Mouse (Mus musculus) liver, embryonic 16.5 days (tissue): ENCODE measurements around the gene Olfr860. TPM values are rescaled to one million over a fixed set of nuclear protein-coding genes. Genes with fewer than 3 reads are reported as not detected.
"Not testable (repeated sequence)": the region's sequence is repeated elsewhere in the genome, so short reads cannot be mapped to it uniquely, and the experiment has no call there.

ENCODE experiments used
- ATAC-seq: fragments of 200-750 bp; cut with Nextera tagmentation; 2 replicates; pipeline ENCODE4 v1.8.0; 2017; ENCODE audit warnings: low read depth, mild to moderate bottlenecking, moderate number of reproducible peaks, moderate library complexity
- H3K27ac ChIP-seq: fragments of 300-500 bp; sonication (generic); 2 replicates; pipeline ENCODE4 v1.5.1; 2014; ENCODE audit warnings: mild to moderate bottlenecking, low read length
- H3K27me3 ChIP-seq: fragments of 300-500 bp; sonication (generic); 2 replicates; pipeline ENCODE4 v1.6.1; 2014; ENCODE audit warnings: low read depth, low read length, mixed read lengths; ENCODE audit not compliant: control insufficient read depth, insufficient read depth
- H3K36me3 ChIP-seq: fragments of 300-500 bp; sonication (generic); 2 replicates; pipeline ENCODE4 v1.6.1; 2014; ENCODE audit warnings: mild to moderate bottlenecking; ENCODE audit not compliant: control insufficient read depth, insufficient read depth
- H3K4me1 ChIP-seq: fragments of 300-500 bp; sonication (generic); 2 replicates; pipeline ENCODE4 v1.6.1; 2014; ENCODE audit warnings: low read depth, low read length, mixed read lengths; ENCODE audit not compliant: control insufficient read depth
- H3K4me2 ChIP-seq: fragments of 300-500 bp; sonication (generic); 2 replicates; pipeline ENCODE4 v1.6.1; 2014; ENCODE audit warnings: low read depth, low read length, mixed read lengths
- H3K4me3 ChIP-seq: fragments of 300-500 bp; sonication (generic); 2 replicates; pipeline ENCODE4 v1.5.1; 2014; ENCODE audit warnings: low read depth, mild to moderate bottlenecking, low read length
- H3K9ac ChIP-seq: fragments of 300-500 bp; sonication (generic); 2 replicates; pipeline ENCODE4 v1.6.1; 2014; ENCODE audit warnings: low read depth, low read length
- H3K9me3 ChIP-seq: fragments of 300-500 bp; sonication (generic); replicated peaks from 2 replicates; pipeline ENCODE4 v1.6.1; 2016; ENCODE audit warnings: low read length; ENCODE audit not compliant: control insufficient read depth
- WGBS: fragments of 180-500 bp; shearing (Covaris S2); extraction: QIAGEN DNeasy Blood & Tissue Kit; methylation state at CpG from one replicate; pipeline ENCODE4 v1.1.7; 2014; ENCODE audit not compliant: insufficient replicate concordance; 5-methylcytosine and 5-hydroxymethylcytosine counted together
- polyA plus RNA-seq: library from polyadenylated mRNA; unstranded; fragments of >200 nt; fragmentation: Nextera tagmentation; extraction: Ambion mirVana; gene quantifications from 2 replicates; pipeline ENCODE4 v1.2.1, GENCODE M21; 2015

Gene Olfr860
- polyA plus RNA-seq, result not detected in 2 replicates

GRCm38 (mm10) chr9:19849647-19850046 is at the start of gene Olfr860:
Gene Olfr860, minus strand, starts transcription at chr9:19849747.
- Histone ChIP-seq H3K9me3 (no peaks in the 10 kb centered on the region), H3K27me3 (no peaks in the 10 kb centered on the region), H3K4me3 (no peak within 1 kb of the TSS), H3K4me1 (no peaks in the 10 kb centered on the region), H3K27ac (no peak within 1 kb of the TSS), H3K4me2 (no peak within 1 kb of the TSS), H3K36me3 (no peaks in the 10 kb centered on the region), H3K9ac (no peak within 1 kb of the TSS)
- 49% methylated on average over 1 of the region's 1 CpGs for WGBS
- ATAC-seq, result no peak

GRCm38 (mm10) chr9:19887904-19888303 is 38.4 kb upstream of the Olfr860 start, which contains the start of gene Olfr862:
Gene Olfr862, minus strand, starts transcription at chr9:19888004.
- Histone ChIP-seq H3K4me3 (no peak within 1 kb of the TSS), H3K9ac (no peak within 1 kb of the TSS), H3K27me3 (no peaks in the 10 kb centered on the region), H3K27ac (no peak within 1 kb of the TSS), H3K9me3 (no peaks in the 10 kb centered on the region), H3K36me3 (no peaks in the 10 kb centered on the region), H3K4me1 (no peaks in the 10 kb centered on the region), H3K4me2 (no peak within 1 kb of the TSS)
- ATAC-seq, result no peak

GRCm38 (mm10) chr9:19804606-19805005 is 44.9 kb downstream of the Olfr860 start, which contains the start of gene Olfr859:
Gene Olfr859, plus strand, starts transcription at chr9:19804906.
- H3K36me3 ChIP-seq, H3K27me3 ChIP-seq, H3K4me1 ChIP-seq, H3K4me2 ChIP-seq, ATAC-seq, H3K9me3 ChIP-seq, H3K4me3 ChIP-seq, H3K27ac ChIP-seq, H3K9ac ChIP-seq: not testable (repeated sequence)
- 50% methylated on average over 1 of the region's 1 CpGs for WGBS

- WGBS, result 44% methylated on average over 1 of the region's 1 CpGs
- no peak overlapping the region for H3K27ac ChIP-seq
- no peak overlapping the region for H3K9ac ChIP-seq
- no peak for ATAC-seq
- H3K4me3 ChIP-seq, result no peak overlapping the region
- H3K9me3 ChIP-seq, result no peaks in the 10 kb centered on the region
- H3K4me2 ChIP-seq, result no peak overlapping the region
- no peaks in the 10 kb centered on the region for H3K27me3 ChIP-seq
- H3K4me1 ChIP-seq, result no peaks in the 10 kb centered on the region
- H3K36me3 ChIP-seq, result no peaks in the 10 kb centered on the region
These were observed 46.5 kb downstream of the Olfr860 start for GRCm38 (mm10) chr9:19803000-19803399.

Other genes with a start within 250 kb of the Olfr860 start
- 6.9 and 7.4 TPM in 2 replicates for gene Zfp317, start 227.6 kb downstream of the Olfr860 start, polyA plus RNA-seq
- not detected in 2 replicates for gene Olfr857, start 140.3 kb downstream of the Olfr860 start, polyA plus RNA-seq
- not detected in 2 replicates for gene Olfr58, start 69.5 kb downstream of the Olfr860 start, polyA plus RNA-seq
- gene Olfr859, start 44.8 kb downstream of the Olfr860 start, polyA plus RNA-seq, result not detected in 2 replicates
- gene Olfr862, start 38.3 kb upstream of the Olfr860 start, polyA plus RNA-seq, result not detected in 2 replicates
- gene Olfr77, start 67.1 kb upstream of the Olfr860 start, polyA plus RNA-seq, result 0.12 and 0.14 TPM in 2 replicates
- gene Olfr866, start 178.3 kb upstream of the Olfr860 start, polyA plus RNA-seq, result not detected in 2 replicates
- gene Olfr867, start 207.8 kb upstream of the Olfr860 start, polyA plus RNA-seq, result not detected in 2 replicates
- gene Olfr868, start 248.9 kb upstream of the Olfr860 start, polyA plus RNA-seq, result not detected in 2 replicates